Mouse (Mus musculus) v-Abl transformed pro-B cells (cell line): ENCODE data around the gene Olfr133.
"Not testable (repeated sequence)": the region's sequence is repeated elsewhere in the genome, so short reads cannot be mapped to it uniquely, and the experiment has no call there.

Experiments
- in situ Hi-C, 2 experiments: fragments of 400-800 bp; cut with MboI; formaldehyde crosslinking; loops; one replicate each; pipeline ENCODE4 v1.15.1; 2025; ENCODE audit not compliant: unreplicated experiment in 2 of 2

Olfr133 gene

DNA sequence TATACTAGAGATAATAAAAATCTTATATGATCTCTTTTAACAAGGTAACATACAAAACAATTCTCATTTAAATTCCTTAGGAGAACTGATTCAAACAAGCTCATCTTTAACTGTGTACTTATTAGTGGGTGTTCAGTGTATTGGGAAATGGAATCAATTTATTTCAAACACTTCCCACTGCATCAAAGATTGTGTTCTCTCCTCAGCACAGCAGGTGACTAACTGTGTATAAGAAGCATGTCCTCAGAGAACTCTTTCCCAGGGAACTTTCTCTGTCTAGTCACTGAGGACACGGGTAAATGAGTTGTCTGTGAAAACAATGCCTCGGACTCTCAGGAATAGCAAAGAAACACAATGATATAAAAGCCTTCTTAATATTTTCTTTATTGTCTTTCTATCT is at the start of gene Olfr133:
Olfr133 (plus strand) TSS at position 301 of the 400 bp plus-strand sequence.
- in situ Hi-C loops: no loop called here

GRCm38 (mm10) chr17:38124199-38124598 is 20.9 kb upstream of the Olfr133 start:
- in situ Hi-C loops: not testable (repeated sequence)

- in situ Hi-C loops: not testable (repeated sequence)
Observed at GRCm38 (mm10) chr17:38125371-38125770, 19.7 kb upstream of the Olfr133 start.

DNA sequence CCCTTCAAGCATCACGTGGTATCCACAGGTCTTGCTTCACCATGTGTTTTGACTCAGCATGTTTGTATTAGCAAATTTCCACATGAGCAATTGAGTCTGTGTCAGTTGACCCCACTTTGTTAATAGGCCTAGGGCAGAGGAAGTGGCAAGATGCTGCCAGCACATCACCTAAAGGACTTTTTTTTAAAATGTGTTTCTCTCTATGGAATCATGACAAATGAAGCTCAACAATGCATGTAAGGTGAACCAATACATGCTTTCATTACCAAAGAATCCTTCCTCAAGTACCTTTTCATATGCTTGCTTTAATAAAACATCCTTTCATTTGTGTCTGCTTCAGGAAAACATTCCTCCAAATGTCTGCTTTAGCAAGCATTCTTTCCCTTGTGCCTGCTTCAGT is 10.7 kb upstream of the Olfr133 start, which contains the start of gene Olfr132:
Olfr132 (minus strand) TSS at position 101 of the 400 bp plus-strand sequence.
- in situ Hi-C loops: no loop called here

DNA sequence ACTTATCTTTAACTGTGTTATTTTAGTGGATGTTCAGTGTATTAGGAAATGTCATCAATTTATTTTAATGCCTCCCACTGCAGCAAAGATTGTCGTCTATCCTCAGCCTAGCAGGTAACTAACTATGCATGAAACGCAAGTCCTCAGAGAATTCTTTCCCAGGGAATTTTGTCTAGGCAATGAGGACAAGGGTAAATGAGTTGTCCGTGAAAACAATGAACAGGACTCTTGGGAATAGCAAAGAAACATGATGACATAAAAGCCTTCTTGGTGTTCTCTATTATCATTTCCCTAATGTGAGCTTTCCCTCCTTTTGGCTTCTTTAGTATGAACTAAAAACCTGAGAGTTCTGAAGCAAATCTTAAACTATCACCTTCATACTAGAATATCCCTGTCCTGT is 26.0 kb downstream of the Olfr133 start, which contains the start of gene Olfr134:
Olfr134 (plus strand) TSS at position 301 of the 400 bp plus-strand sequence.
- in situ Hi-C loops: no loop called here
